Comparison of ENCODE assay signal across 21 mouse cellular contexts in genomic region chr19:47968993-47969659, GRCm38 (mm10). TPM values are rescaled to one million over a fixed set of nuclear protein-coding genes. Genes with fewer than 3 reads are reported as not detected.
DNase-seq lines count a peak whose midpoint lies in the region; ATAC-seq lines count a peak whose summit lies in the region.
"Had no signal": no experiment of that assay in that cellular context is flagged by ENCODE, and none has a peak within 500 bp of the region (broad histone marks: within the 10 kb centered on the region; RNA-seq: fewer than 3 reads in every experiment).

No protein-coding gene starts in this region.

- DNase-seq in neural tube, embryonic 11.5 days (ENCODE audit: low spot score): peak; percentile 64
- DNase-seq in neural tube, embryonic 10.5 days (ENCODE audit: extremely low spot score, low spot score): no peak
- no peak for DNase-seq in left cerebral cortex, postnatal 10 days (ENCODE audit: extremely low spot score in 1 of 2, low spot score in 2 of 2)
- DNase-seq: adrenal gland, postnatal 36 days; cerebellum, adult 8-10 months; gastrocnemius, postnatal 10 days; heart, postnatal 10 days; lung, adult 2 months; lung, postnatal 36 days; retina, postnatal 1 day had no signal

- H3K9ac ChIP-seq in neural tube, embryonic 11.5 days (ENCODE audit: low read length): no peak overlapping the region
- no peak overlapping the region for H3K9ac ChIP-seq in hindbrain, embryonic 16.5 days (ENCODE audit: low read depth, low read length)
- no peak overlapping the region for H3K9ac ChIP-seq in midbrain, embryonic 15.5 days
- no peak overlapping the region for H3K9ac ChIP-seq in intestine, embryonic 15.5 days

- no peaks in the 10 kb centered on the region for H3K36me3 ChIP-seq in neural tube, embryonic 11.5 days (ENCODE audit: control insufficient read depth, insufficient read depth, low read length)
- no peaks in the 10 kb centered on the region for H3K36me3 ChIP-seq in hindbrain, embryonic 16.5 days (ENCODE audit: control insufficient read depth, insufficient read depth, low read length)
- H3K36me3 ChIP-seq in midbrain, embryonic 15.5 days (replicated peaks): no peaks in the 10 kb centered on the region
- H3K36me3 ChIP-seq in intestine, embryonic 15.5 days: no peaks in the 10 kb centered on the region
- H3K36me3 ChIP-seq: heart, embryonic 10.5 days; limb, embryonic 10.5 days had no signal

- 32% methylated on average over 17 of the region's 17 CpGs for WGBS in neural tube, embryonic 11.5 days
- WGBS in hindbrain, embryonic 16.5 days: 24% methylated on average over 17 of the region's 17 CpGs
- WGBS in midbrain, embryonic 15.5 days: 29% methylated on average over 17 of the region's 17 CpGs
- WGBS in intestine, embryonic 15.5 days: 54% methylated on average over 17 of the region's 17 CpGs

- peak overlapping the region; percentile 28 for H3K4me2 ChIP-seq in neural tube, embryonic 11.5 days (ENCODE audit: low read depth)
- H3K4me2 ChIP-seq in hindbrain, embryonic 16.5 days (ENCODE audit: low read length): peak overlapping the region; percentile 32
- H3K4me2 ChIP-seq in midbrain, embryonic 15.5 days: peak overlapping the region; percentile 32
- H3K4me2 ChIP-seq in intestine, embryonic 15.5 days (replicated peaks): no peak overlapping the region
- H3K4me2 ChIP-seq: liver, embryonic 11.5 days had no signal

- H3K4me1 ChIP-seq in neural tube, embryonic 11.5 days (ENCODE audit: control insufficient read depth, insufficient read depth, low read length): peaks cover 4% of the 10 kb centered on the region; the same call in 1 of the 2 replicates
- H3K4me1 ChIP-seq in hindbrain, embryonic 16.5 days (ENCODE audit: control insufficient read depth, insufficient read depth, low read depth, low read length): peaks cover 3% of the 10 kb centered on the region
- H3K4me1 ChIP-seq in midbrain, embryonic 15.5 days: peaks cover 13% of the 10 kb centered on the region
- no peaks in the 10 kb centered on the region for H3K4me1 ChIP-seq in intestine, embryonic 15.5 days (replicated peaks)
- H3K4me1 ChIP-seq: heart, embryonic 10.5 days had no signal

- no peaks in the 10 kb centered on the region for H3K27me3 ChIP-seq in neural tube, embryonic 11.5 days (ENCODE audit: control insufficient read depth, insufficient read depth, low read length)
- H3K27me3 ChIP-seq in hindbrain, embryonic 16.5 days (replicated peaks; ENCODE audit: control insufficient read depth, insufficient read depth, low read length): no peaks in the 10 kb centered on the region
- no peaks in the 10 kb centered on the region for H3K27me3 ChIP-seq in midbrain, embryonic 15.5 days (replicated peaks)
- no peaks in the 10 kb centered on the region for H3K27me3 ChIP-seq in intestine, embryonic 15.5 days (replicated peaks)

- ATAC-seq in neural tube, embryonic 11.5 days (ENCODE audit: insufficient read depth, low FRiP score, low TSS enrichment): peak; percentile 82
- ATAC-seq in hindbrain, embryonic 16.5 days: no peak
- no peak for ATAC-seq in midbrain, embryonic 15.5 days (replicated peaks)
- no peak for ATAC-seq in intestine, embryonic 15.5 days
- ATAC-seq in erythroblast, adult 5-6 weeks (replicated peaks; ENCODE audit: low FRiP score, poor library complexity, severe bottlenecking): no peak
- ATAC-seq: inflammation-experienced regulatory T-cells, adult 6 months; Patski had no signal

- H3K27ac ChIP-seq in neural tube, embryonic 11.5 days (ENCODE audit: low read depth, low read length): no peak overlapping the region
- H3K27ac ChIP-seq in hindbrain, embryonic 16.5 days (ENCODE audit: low read depth, low read length): no peak overlapping the region
- H3K27ac ChIP-seq in midbrain, embryonic 15.5 days: peak overlapping the region; percentile 6; the same call in 1 of the 2 replicates
- no peak overlapping the region for H3K27ac ChIP-seq in intestine, embryonic 15.5 days
- H3K27ac ChIP-seq: heart, embryonic 10.5 days; limb, embryonic 10.5 days had no signal

- no peaks in the 10 kb centered on the region for H3K9me3 ChIP-seq in neural tube, embryonic 11.5 days (ENCODE audit: control insufficient read depth, low read length)
- H3K9me3 ChIP-seq in hindbrain, embryonic 16.5 days (ENCODE audit: control insufficient read depth, low read length): no peaks in the 10 kb centered on the region; the same call in 1 of the 2 replicates
- H3K9me3 ChIP-seq in midbrain, embryonic 15.5 days: no peaks in the 10 kb centered on the region
- no peaks in the 10 kb centered on the region for H3K9me3 ChIP-seq in intestine, embryonic 15.5 days
- H3K9me3 ChIP-seq: heart, embryonic 10.5 days; limb, embryonic 10.5 days had no signal

- intact Hi-C loops in left cerebral cortex, postnatal 10 days (cut with DNase I): no loop called here

- H3K4me3 ChIP-seq in neural tube, embryonic 11.5 days (ENCODE audit: low read depth, low read length): no peak overlapping the region
- H3K4me3 ChIP-seq in hindbrain, embryonic 16.5 days (ENCODE audit: low read length): no peak overlapping the region
- no peak overlapping the region for H3K4me3 ChIP-seq in midbrain, embryonic 15.5 days
- H3K4me3 ChIP-seq in intestine, embryonic 15.5 days (replicated peaks): no peak overlapping the region
- H3K4me3 ChIP-seq: heart, embryonic 10.5 days; limb, embryonic 10.5 days had no signal

RNA-seq across cellular contexts. Expression of gene Cfap58, which starts 31.7 kb away (rescaled TPM):
- polyA plus RNA-seq in neural tube, embryonic 11.5 days (2014; fragmentation: Nextera tagmentation; extraction: Ambion mirVana): 0.11 TPM in 2 replicates
- 0.60 and 0.88 TPM in 2 replicates for polyA plus RNA-seq in hindbrain, embryonic 16.5 days (2015; fragmentation: Nextera tagmentation; extraction: Ambion mirVana)
- polyA plus RNA-seq in midbrain, embryonic 15.5 days (2015; fragmentation: Nextera tagmentation; extraction: Ambion mirVana): 0.41 and 0.65 TPM in 2 replicates
- polyA plus RNA-seq in intestine, embryonic 15.5 days (2015; fragmentation: Nextera tagmentation; extraction: Ambion mirVana): not detected in 2 replicates
- 1 to 10 TPM in 1 of 2 experiments, under 1 TPM in 1; 0.54 to 1.2 TPM for total RNA-seq in left cerebral cortex, postnatal 10 days (2021)
- not detected in 2 replicates for total RNA-seq in erythroblast, adult 5-6 weeks (2015; ENCODE audit: low replicate concordance)
- total RNA-seq in erythroblast, adult 5-6 weeks (2017; ENCODE audit: low replicate concordance): not detected in 2 replicates
- total RNA-seq: gastrocnemius, postnatal 10 days had no signal
- polyA plus RNA-seq: inflammation-experienced regulatory T-cells, adult 6 months; kidney, embryonic 14.5 days; large intestine, adult 2 months; limb, embryonic 10.5 days; Patski had no signal

RNA-seq across cellular contexts. Expression of gene Itprip, which starts 50.0 kb away (rescaled TPM):
- 15.4 and 15.8 TPM in 2 replicates for polyA plus RNA-seq in neural tube, embryonic 11.5 days (2014; fragmentation: Nextera tagmentation; extraction: Ambion mirVana)
- 4.4 and 4.9 TPM in 2 replicates for polyA plus RNA-seq in hindbrain, embryonic 16.5 days (2015; fragmentation: Nextera tagmentation; extraction: Ambion mirVana)
- 5.1 and 5.7 TPM in 2 replicates for polyA plus RNA-seq in midbrain, embryonic 15.5 days (2015; fragmentation: Nextera tagmentation; extraction: Ambion mirVana)
- polyA plus RNA-seq in intestine, embryonic 15.5 days (2015; fragmentation: Nextera tagmentation; extraction: Ambion mirVana): 9.8 and 10.7 TPM in 2 replicates
- total RNA-seq in left cerebral cortex, postnatal 10 days (2021): 1 to 10 TPM; 1.5 to 1.9 TPM
- 4.6 and 19.0 TPM in 2 replicates for total RNA-seq in erythroblast, adult 5-6 weeks (2015; ENCODE audit: low replicate concordance)
- total RNA-seq in erythroblast, adult 5-6 weeks (2017; ENCODE audit: low replicate concordance): 3.1 and 7.2 TPM in 2 replicates

RNA-seq across cellular contexts. Expression of gene Cfap43, which starts 50.0 kb away (rescaled TPM):
- polyA plus RNA-seq in neural tube, embryonic 11.5 days (2014; fragmentation: Nextera tagmentation; extraction: Ambion mirVana): 0.09 and 0.19 TPM in 2 replicates
- 2.9 and 3.0 TPM in 2 replicates for polyA plus RNA-seq in hindbrain, embryonic 16.5 days (2015; fragmentation: Nextera tagmentation; extraction: Ambion mirVana)
- 1.5 and 1.8 TPM in 2 replicates for polyA plus RNA-seq in midbrain, embryonic 15.5 days (2015; fragmentation: Nextera tagmentation; extraction: Ambion mirVana)
- 0.11 and 0.28 TPM in 2 replicates for polyA plus RNA-seq in intestine, embryonic 15.5 days (2015; fragmentation: Nextera tagmentation; extraction: Ambion mirVana)
- under 1 TPM; 0.41 to 0.59 TPM for total RNA-seq in left cerebral cortex, postnatal 10 days (2021)
- not detected in 2 replicates for total RNA-seq in erythroblast, adult 5-6 weeks (2015; ENCODE audit: low replicate concordance)
- not detected in 2 replicates for total RNA-seq in erythroblast, adult 5-6 weeks (2017; ENCODE audit: low replicate concordance)
- total RNA-seq: adrenal gland, postnatal 36 days; gastrocnemius, postnatal 10 days had no signal
- polyA plus RNA-seq: large intestine, adult 2 months had no signal
